In genomic region chr17:28331241-28332112, GRCm38 (mm10) we compare ENCODE assay signal across 10 mouse cellular contexts. TPM values are rescaled to one million over a fixed set of nuclear protein-coding genes. Genes with fewer than 3 reads are reported as not detected.
A peak's percentile ranks its signal among the peaks of the same experiment; 100 is the strongest.
DNase-seq lines count a peak whose midpoint lies in the region; ATAC-seq and TF ChIP-seq lines count a peak whose summit lies in the region.
"Had no signal": no experiment of that assay in that cellular context is flagged by ENCODE, and none has a peak within 500 bp of the region (broad histone marks: within the 10 kb centered on the region; RNA-seq: fewer than 3 reads in every experiment).

No protein-coding gene starts in this region.

- peak overlapping the region; percentile 47; the same call in 1 of the 2 replicates for H3K27ac ChIP-seq in intestine, embryonic 14.5 days (ENCODE audit: low read depth)
- H3K27ac ChIP-seq in intestine, postnatal 0 days (ENCODE audit: low read depth, low read length), result no peak overlapping the region
- peak overlapping the region; percentile 12 for H3K27ac ChIP-seq in ES-Bruce4 (ENCODE audit: insufficient read depth, low read length)
- H3K27ac ChIP-seq in liver, embryonic 13.5 days, result peak overlapping the region; percentile 95

- H3K4me1 ChIP-seq in intestine, embryonic 14.5 days (replicated peaks; ENCODE audit: control insufficient read depth, insufficient read depth, low read length), result peaks cover 43% of the 10 kb centered on the region
- peaks cover 15% of the 10 kb centered on the region for H3K4me1 ChIP-seq in intestine, postnatal 0 days (replicated peaks; ENCODE audit: control insufficient read depth, insufficient read depth, low read length)
- peaks cover 13% of the 10 kb centered on the region for H3K4me1 ChIP-seq in ES-Bruce4 (ENCODE audit: control insufficient read depth, insufficient read depth, low read length)
- H3K4me1 ChIP-seq in liver, embryonic 13.5 days (replicated peaks), result peaks cover 61% of the 10 kb centered on the region

- no peaks in the 10 kb centered on the region for H3K27me3 ChIP-seq in intestine, embryonic 14.5 days (replicated peaks; ENCODE audit: control insufficient read depth, insufficient read depth, low read length)
- no peaks in the 10 kb centered on the region for H3K27me3 ChIP-seq in intestine, postnatal 0 days (replicated peaks; ENCODE audit: control insufficient read depth, insufficient read depth, low read length)
- H3K27me3 ChIP-seq in ES-Bruce4 (ENCODE audit: control insufficient read depth, insufficient read depth, low read length, poor library complexity, severe bottlenecking), result no peaks in the 10 kb centered on the region
- H3K27me3 ChIP-seq in liver, embryonic 13.5 days, result no peaks in the 10 kb centered on the region; the same call in 1 of the 2 replicates
- H3K27me3 ChIP-seq: midbrain, embryonic 13.5 days had no signal

- H3K4me3 ChIP-seq in intestine, embryonic 14.5 days (ENCODE audit: low read depth, low read length), result no peak overlapping the region
- H3K4me3 ChIP-seq in intestine, postnatal 0 days (ENCODE audit: low read depth, low read length), result no peak overlapping the region
- 0 out of 2 replicates have a peak overlapping the region, but pooled peaks have one; percentile 3 for H3K4me3 ChIP-seq in ES-Bruce4 (ENCODE audit: low read depth, low read length)
- peak overlapping the region; percentile 97 for H3K4me3 ChIP-seq in liver, embryonic 13.5 days (replicated peaks)
- H3K4me3 ChIP-seq: midbrain, embryonic 13.5 days had no signal

- TF ChIP-seq POLR2A in ES-Bruce4 (IDR thresholded peaks at IDR 0.05; ENCODE audit: insufficient read depth, low read length), result no peak

- peak; percentile 78 for DNase-seq in intestine, embryonic 14.5 days (ENCODE audit: low spot score)
- peak; percentile 60 for DNase-seq in embryo, embryonic 9.5 days (ENCODE audit: extremely low spot score)
- no peak for DNase-seq in liver, embryonic 13.5 days
- no peak for DNase-seq in c-Kit-positive CD71-positive TER-119-positive erythroid progenitor cells, embryonic 14.5 days (ENCODE audit: low spot score)
- no peak for DNase-seq in adipocyte (ENCODE audit: low spot score)
- DNase-seq: gastrocnemius, postnatal 14 days; kidney, adult 9 months had no signal

- no peaks in the 10 kb centered on the region for H3K9me3 ChIP-seq in intestine, embryonic 14.5 days (ENCODE audit: control insufficient read depth, low read length)
- no peaks in the 10 kb centered on the region for H3K9me3 ChIP-seq in intestine, postnatal 0 days (ENCODE audit: control insufficient read depth)
- H3K9me3 ChIP-seq in ES-Bruce4 (replicated peaks; ENCODE audit: control insufficient read depth, insufficient read depth, low read length, poor library complexity, severe bottlenecking), result no peaks in the 10 kb centered on the region
- H3K9me3 ChIP-seq in liver, embryonic 13.5 days (replicated peaks), result no peaks in the 10 kb centered on the region
- H3K9me3 ChIP-seq: midbrain, embryonic 13.5 days had no signal

- TF ChIP-seq EP300 in ES-Bruce4 (IDR thresholded peaks at IDR 0.05; ENCODE audit: insufficient read depth, low read depth, low read length), result no peak

- no peak overlapping the region for H3K9ac ChIP-seq in intestine, embryonic 14.5 days (ENCODE audit: low read length)
- no peak overlapping the region for H3K9ac ChIP-seq in intestine, postnatal 0 days (ENCODE audit: low read depth, low read length)
- H3K9ac ChIP-seq in ES-Bruce4 (ENCODE audit: low read depth, poor library complexity, severe bottlenecking), result no peak overlapping the region
- peak overlapping the region; percentile 99; the same call in 1 of the 2 replicates for H3K9ac ChIP-seq in liver, embryonic 13.5 days
- H3K9ac ChIP-seq: midbrain, embryonic 13.5 days had no signal

- H3K36me3 ChIP-seq in intestine, embryonic 14.5 days (ENCODE audit: control insufficient read depth, insufficient read depth, low read length), result peaks cover 57% of the 10 kb centered on the region
- H3K36me3 ChIP-seq in intestine, postnatal 0 days (ENCODE audit: control insufficient read depth, insufficient read depth), result peaks cover 52% of the 10 kb centered on the region
- H3K36me3 ChIP-seq in ES-Bruce4 (ENCODE audit: control insufficient read depth, insufficient read depth, low read length, poor library complexity, severe bottlenecking), result peaks cover 30% of the 10 kb centered on the region
- peaks cover 40% of the 10 kb centered on the region for H3K36me3 ChIP-seq in liver, embryonic 13.5 days

- 25% methylated on average over 6 of the region's 7 CpGs for whole genome bisulfite sequencing in intestine, embryonic 14.5 days
- 18% methylated on average over 6 of the region's 7 CpGs for WGBS in intestine, postnatal 0 days
- 24% methylated on average over 5 of the region's 7 CpGs for WGBS in liver, embryonic 13.5 days (ENCODE audit: insufficient replicate concordance)

- no peak overlapping the region for H3K4me2 ChIP-seq in intestine, embryonic 14.5 days (ENCODE audit: low read length)
- no peak overlapping the region; the same call in 1 of the 2 replicates for H3K4me2 ChIP-seq in intestine, postnatal 0 days (replicated peaks; ENCODE audit: low read depth)
- H3K4me2 ChIP-seq in liver, embryonic 13.5 days, result peak overlapping the region; percentile 95
- H3K4me2 ChIP-seq: midbrain, embryonic 13.5 days had no signal

- no peak for TF ChIP-seq CTCF in intestine, postnatal 0 days (IDR thresholded peaks at IDR 0.05; ENCODE audit: low read depth)
- no peak for TF ChIP-seq CTCF in ES-Bruce4 (IDR thresholded peaks at IDR 0.05; ENCODE audit: low read depth, low read length)

- no peak for ATAC-seq in intestine, embryonic 14.5 days (replicated peaks; ENCODE audit: low FRiP score, low TSS enrichment, low read depth)
- ATAC-seq in intestine, postnatal 0 days, result no peak
- no peak for ATAC-seq in liver, embryonic 13.5 days (ENCODE audit: low read depth)
- ATAC-seq: midbrain, embryonic 13.5 days had no signal

RNA-seq across cellular contexts. Expression of gene Rpl10a, which starts 3.2 kb away (rescaled TPM):
- 909 and 955 TPM in 2 replicates for polyA plus RNA-seq in intestine, embryonic 14.5 days (2014; fragmentation: Nextera tagmentation; extraction: Ambion mirVana)
- polyA plus RNA-seq in intestine, postnatal 0 days (2015; fragmentation: Nextera tagmentation; extraction: Ambion mirVana), result 383 and 417 TPM in 2 replicates
- 1,875 and 2,151 TPM in 2 replicates for polyA plus RNA-seq in ES-Bruce4 (2011; ENCODE audit: insufficient read depth, insufficient read length, low read depth, missing spikeins)
- 372 and 464 TPM in 2 replicates for polyA plus RNA-seq in liver, embryonic 13.5 days (2015; fragmentation: Nextera tagmentation; extraction: Ambion mirVana)

RNA-seq across cellular contexts. Expression of gene Fance, which starts 18.2 kb away (rescaled TPM):
- polyA plus RNA-seq in intestine, embryonic 14.5 days (2014; fragmentation: Nextera tagmentation; extraction: Ambion mirVana), result 27.3 and 33.7 TPM in 2 replicates
- 10.3 and 11.0 TPM in 2 replicates for polyA plus RNA-seq in intestine, postnatal 0 days (2015; fragmentation: Nextera tagmentation; extraction: Ambion mirVana)
- 56.8 and 64.7 TPM in 2 replicates for polyA plus RNA-seq in ES-Bruce4 (2011; ENCODE audit: insufficient read depth, insufficient read length, low read depth, missing spikeins)
- 11.3 and 13.5 TPM in 2 replicates for polyA plus RNA-seq in liver, embryonic 13.5 days (2015; fragmentation: Nextera tagmentation; extraction: Ambion mirVana)

RNA-seq across cellular contexts. Expression of gene Tead3, which starts 19.1 kb away (rescaled TPM):
- 12.0 and 13.3 TPM in 2 replicates for polyA plus RNA-seq in intestine, embryonic 14.5 days (2014; fragmentation: Nextera tagmentation; extraction: Ambion mirVana)
- 5.8 and 6.2 TPM in 2 replicates for polyA plus RNA-seq in intestine, postnatal 0 days (2015; fragmentation: Nextera tagmentation; extraction: Ambion mirVana)
- 28.6 and 31.9 TPM in 2 replicates for polyA plus RNA-seq in ES-Bruce4 (2011; ENCODE audit: insufficient read depth, insufficient read length, low read depth, missing spikeins)
- polyA plus RNA-seq in liver, embryonic 13.5 days (2015; fragmentation: Nextera tagmentation; extraction: Ambion mirVana), result 0.76 and 0.96 TPM in 2 replicates

RNA-seq across cellular contexts. Expression of gene Tulp1, which starts 33.5 kb away (rescaled TPM):
- 3.7 and 4.0 TPM in 2 replicates for polyA plus RNA-seq in intestine, embryonic 14.5 days (2014; fragmentation: Nextera tagmentation; extraction: Ambion mirVana)
- 1.2 and 1.4 TPM in 2 replicates for polyA plus RNA-seq in intestine, postnatal 0 days (2015; fragmentation: Nextera tagmentation; extraction: Ambion mirVana)
- 14.0 and 14.7 TPM in 2 replicates for polyA plus RNA-seq in ES-Bruce4 (2011; ENCODE audit: insufficient read depth, insufficient read length, low read depth, missing spikeins)
- 0.52 and 1.3 TPM in 2 replicates for polyA plus RNA-seq in liver, embryonic 13.5 days (2015; fragmentation: Nextera tagmentation; extraction: Ambion mirVana)

Comparison
In these comparisons a context has a peak if more than half of its experiments do, and no peak if none do; other contexts are left out.
1. DNase-seq: peak in intestine, embryonic 14.5 days (single experiment) and embryo, embryonic 9.5 days (single experiment); none in liver, embryonic 13.5 days (single experiment), c-Kit-positive CD71-positive TER-119-positive erythroid progenitor cells, embryonic 14.5 days (single experiment) and adipocyte (single experiment).
2. H3K4me3 ChIP-seq: peak in ES-Bruce4 (single experiment) and liver, embryonic 13.5 days (single experiment); none in intestine, embryonic 14.5 days (single experiment) and intestine, postnatal 0 days (single experiment).